Mouse (Mus musculus) 3T3-L1 (cell line): Measurements from ENCODE around the gene Gm527.

Experiments
- DNase-seq: peaks from one replicate; pipeline ENCODE4 v3.0.0-alpha.2; 2015; ENCODE audit warnings: low read depth, low spot score

Gm527 gene

GRCm38 (mm10) chr12:64917578-64918471 is at the start of gene Gm527:
Gene Gm527, plus strand, starts transcription at chr12:64917906.
- DNase-seq: peak; percentile 90

GRCm38 (mm10) chr12:64871103-64871502 is 46.6 kb upstream of the Gm527 start:
- peak; percentile 20 for DNase-seq

- DNase-seq: peak; percentile 67
Measured at GRCm38 (mm10) chr12:64897060-64897730, 20.5 kb upstream of the Gm527 start.

DNA sequence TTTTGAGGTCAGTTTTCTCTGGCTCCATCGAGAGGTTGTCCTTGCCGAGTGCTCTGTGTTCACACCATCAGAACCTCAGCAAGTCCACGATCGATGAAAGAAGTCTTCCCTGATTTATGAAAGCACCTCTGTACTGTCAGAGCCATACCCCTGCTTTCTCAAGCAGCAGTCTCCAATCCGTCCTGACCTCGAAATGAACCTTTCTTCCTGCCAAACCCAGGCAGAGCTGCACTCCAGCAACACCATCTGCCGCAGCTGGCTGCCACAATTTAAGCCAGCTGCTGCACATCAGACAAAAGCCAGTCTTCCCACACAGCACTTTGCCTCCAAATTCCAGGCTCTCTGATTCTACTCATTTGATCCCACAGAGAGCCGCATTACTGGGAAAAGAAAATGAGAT is 15.2 kb upstream of the Gm527 start:
- DNase-seq: peak; percentile 56

DNA sequence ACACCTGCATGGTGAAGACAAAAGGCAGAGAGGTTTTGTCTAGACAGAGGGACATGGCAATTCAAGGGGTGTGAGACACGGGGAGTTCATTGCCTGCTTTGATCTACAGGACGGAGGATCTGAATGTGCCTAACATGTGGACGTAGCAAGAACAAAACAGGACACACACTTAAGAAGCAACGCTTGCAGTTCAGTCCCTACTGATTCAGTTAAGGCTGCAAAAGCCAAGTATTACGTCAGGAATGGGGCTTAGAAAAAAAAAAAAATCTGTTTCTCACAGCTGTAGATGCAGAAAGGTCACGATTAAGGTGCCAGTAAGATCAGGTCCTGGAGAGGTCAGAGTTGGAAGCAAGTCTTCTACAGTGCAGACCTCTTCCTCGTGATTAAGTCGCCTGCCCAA is 14.5 kb upstream of the Gm527 start:
- DNase-seq: no peak

GRCm38 (mm10) chr12:64912996-64913395 is 4.7 kb upstream of the Gm527 start:
- no peak for DNase-seq

GRCm38 (mm10) chr12:64916735-64917134 is 971 bp upstream of the Gm527 start:
- DNase-seq: no peak

DNA sequence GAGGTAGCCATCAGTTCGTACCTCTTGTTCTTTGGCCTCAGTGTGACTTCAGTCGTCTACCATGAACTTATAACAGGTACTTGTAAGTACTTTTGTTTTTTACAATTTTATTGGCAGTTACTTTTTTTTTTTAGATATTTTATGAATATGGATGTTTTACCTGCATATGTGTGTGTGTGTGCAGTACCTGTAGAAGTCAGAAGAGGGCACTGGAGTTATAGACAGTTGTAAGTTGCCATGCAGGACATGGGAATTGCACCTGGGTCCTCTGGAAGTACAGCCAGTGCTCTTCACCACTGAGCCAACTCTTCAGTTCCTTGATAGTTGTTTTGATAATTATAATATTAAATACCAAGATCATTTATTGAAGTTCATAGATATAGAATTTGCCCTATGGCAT is 19.8 kb downstream of the Gm527 start:
- peak; percentile 41 for DNase-seq

DNA sequence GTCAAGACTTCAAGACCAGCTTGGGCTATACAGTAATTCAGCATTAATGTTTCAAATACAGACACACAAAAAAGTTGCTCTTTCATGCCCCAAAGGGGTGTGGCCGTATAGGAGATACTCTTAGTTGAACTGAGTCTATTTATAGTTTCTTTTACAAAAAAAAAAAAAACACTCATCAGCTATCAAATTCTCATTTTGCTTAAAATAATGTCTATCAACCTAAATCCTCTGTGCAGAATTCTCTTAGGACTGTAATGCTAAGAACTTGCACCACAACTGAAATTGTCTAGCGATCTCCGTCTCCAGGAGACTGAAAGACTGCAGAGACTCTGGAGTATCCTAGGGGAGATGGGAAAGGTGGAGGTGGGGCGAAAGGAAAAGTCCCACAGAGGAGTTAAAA is 46.9 kb downstream of the Gm527 start:
- DNase-seq: no peak

GRCm38 (mm10) chr12:64965124-64966026 is 47.7 kb downstream of the Gm527 start, which contains the start of the genes Klhl28 and Togaram1:
Gene Klhl28, minus strand, starts transcription at chr12:64965534.
Gene Togaram1, plus strand, starts transcription at chr12:64965804.
- DNase-seq: peak; percentile 100

- peak; percentile 55 for DNase-seq
Measured at GRCm38 (mm10) chr12:64966101-64966631, 48.5 kb downstream of the Gm527 start.

DNA sequence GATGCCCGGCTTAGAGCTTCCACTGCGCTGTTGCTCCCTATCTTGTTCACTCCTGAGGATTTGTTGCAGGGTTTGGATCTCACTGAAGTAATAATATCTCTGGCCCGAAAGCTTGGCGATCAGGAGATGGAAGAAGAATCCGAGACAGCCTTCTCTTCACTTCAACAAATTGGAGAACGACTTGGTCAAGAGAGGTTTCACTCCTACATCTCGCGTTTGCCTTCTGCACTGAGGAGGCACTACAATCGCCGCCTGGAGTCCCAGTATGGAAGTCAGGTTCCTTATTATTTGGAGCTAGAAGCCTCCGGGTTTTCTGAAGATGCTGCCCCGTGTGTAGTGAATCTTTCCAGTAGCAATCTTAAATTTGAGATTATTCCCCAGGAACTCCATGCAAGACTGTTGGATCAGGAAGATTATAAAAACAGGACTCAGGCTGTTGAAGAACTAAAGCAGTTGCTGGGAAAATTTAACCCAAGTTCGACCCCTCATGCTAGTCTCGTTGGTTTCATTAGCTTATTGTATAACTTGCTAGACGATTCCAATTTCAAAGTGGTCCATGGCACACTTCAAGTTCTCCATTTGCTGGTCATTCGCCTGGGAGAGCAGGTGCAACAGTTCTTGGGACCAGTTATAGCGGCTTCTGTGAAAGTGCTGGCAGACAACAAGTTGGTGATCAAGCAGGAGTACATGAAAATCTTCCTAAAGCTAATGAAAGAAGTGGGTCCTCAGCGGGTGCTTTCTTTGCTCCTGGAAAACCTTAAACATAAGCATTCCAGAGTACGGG is 49.1 kb downstream of the Gm527 start:
- peak; percentile 53 for DNase-seq

- peak; percentile 35 for DNase-seq
Measured at GRCm38 (mm10) chr12:64967470-64967869, 49.8 kb downstream of the Gm527 start.

GRCm38 (mm10) chr12:64968067-64968466 is 50.4 kb downstream of the Gm527 start:
- no peak for DNase-seq

DNA sequence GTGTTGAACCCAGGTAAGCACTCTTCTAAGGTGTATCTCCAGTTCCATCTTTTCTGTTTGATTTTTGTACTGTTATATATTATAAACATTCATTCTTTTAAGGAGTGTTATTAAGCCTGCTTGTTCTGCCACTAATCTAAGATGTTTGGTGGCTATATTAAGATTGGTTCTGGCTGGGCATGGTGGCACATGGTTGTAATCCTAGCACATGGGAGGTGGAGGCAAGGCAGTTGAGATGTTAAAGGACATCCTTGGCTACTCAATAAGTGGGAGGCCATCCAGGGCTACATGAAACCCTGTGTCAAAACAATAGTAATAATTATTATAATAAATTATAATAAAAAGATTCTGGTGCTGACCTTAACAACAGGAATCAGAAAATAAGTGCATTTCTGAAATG is 53.7 kb downstream of the Gm527 start:
- DNase-seq: no peak

DNA sequence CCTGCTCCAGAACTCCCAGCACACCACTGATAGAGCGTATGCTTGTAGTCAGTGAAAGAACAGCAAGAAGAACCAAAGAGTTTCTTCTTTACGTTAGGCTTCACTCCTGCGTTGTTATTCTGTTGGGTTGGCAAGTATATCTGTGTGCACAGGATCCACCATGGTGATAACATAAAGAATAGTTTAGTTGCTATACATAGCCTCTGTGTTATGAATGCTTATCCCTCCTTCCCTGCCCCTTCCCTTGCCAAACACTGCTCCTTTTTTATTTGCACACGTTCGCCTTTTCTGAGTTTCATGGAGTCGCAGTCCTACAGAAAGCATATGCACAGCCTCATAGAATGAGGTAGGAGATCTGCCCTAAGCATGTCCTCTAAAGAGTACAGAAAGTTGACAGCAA is 54.4 kb downstream of the Gm527 start:
- DNase-seq: no peak
